Mouse (Mus musculus): Measurements from ENCODE around the gene Mybph. TPM values are rescaled to one million over a fixed set of nuclear protein-coding genes. Genes with fewer than 3 reads are reported as not detected.
A peak's percentile ranks its signal among the peaks of the same experiment; 100 is the strongest.

Gene Mybph
- polyA plus RNA-seq, 1 experiment from 2014 or later, result 0.13 TPM

GRCm38 (mm10) chr1:134205296-134206018 is 12.2 kb downstream of the Mybph start:
- H3K4me2 ChIP-seq (ENCODE audit: low read length), result no peak overlapping the region
- no peak for ATAC-seq (replicated peaks; ENCODE audit: low FRiP score, low read depth)
- 54% methylated on average over 9 of the region's 9 CpGs for WGBS

DNA sequence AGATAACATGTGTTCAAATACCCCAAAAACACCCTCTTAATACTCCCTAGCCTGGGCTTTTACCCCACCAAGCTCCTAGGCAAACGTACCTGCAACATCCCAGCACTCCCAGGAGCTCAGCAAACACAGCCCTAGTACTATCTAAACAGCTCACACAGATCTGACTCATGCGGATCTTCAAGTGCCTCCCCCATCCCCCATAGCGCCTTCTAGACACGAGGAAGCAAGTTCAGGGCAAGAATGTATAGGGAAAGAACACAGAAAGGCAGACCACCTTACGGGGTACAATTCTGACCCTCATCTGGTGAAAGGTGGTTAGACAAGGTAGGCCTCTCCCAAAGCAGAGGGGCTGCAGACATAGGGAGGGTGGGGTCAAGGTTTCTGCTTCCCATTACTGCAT is 12.8 kb downstream of the Mybph start:
- H3K9ac ChIP-seq (ENCODE audit: low read depth, low read length), result no peak overlapping the region
- H3K4me1 ChIP-seq (replicated peaks; ENCODE audit: insufficient read depth, low read length), result peaks cover 7% of the 10 kb centered on the region
- no peaks in the 10 kb centered on the region for H3K36me3 ChIP-seq (ENCODE audit: insufficient read depth, low read length)
- no peak for TF ChIP-seq CTCF (IDR thresholded peaks at IDR 0.05; ENCODE audit: low read depth)
- DNase-seq (ENCODE audit: low spot score), result no peak
- H3K9me3 ChIP-seq (replicated peaks; ENCODE audit: low read length), result no peaks in the 10 kb centered on the region
- ATAC-seq (replicated peaks; ENCODE audit: low FRiP score, low read depth), result no peak
- no peak overlapping the region for H3K4me2 ChIP-seq (ENCODE audit: low read length)
- H3K4me3 ChIP-seq (replicated peaks; ENCODE audit: low read depth, low read length), result no peak overlapping the region
- 38% methylated on average over 5 of the region's 5 CpGs for WGBS
- H3K27me3 ChIP-seq (ENCODE audit: insufficient read depth, low read length), result no peaks in the 10 kb centered on the region
- no peak overlapping the region for H3K27ac ChIP-seq

More at GRCm38 (mm10) chr1:134205296-134206018, 12.2 kb downstream of the Mybph start:
- H3K27ac ChIP-seq, result no peak overlapping the region
- no peaks in the 10 kb centered on the region for H3K36me3 ChIP-seq (ENCODE audit: insufficient read depth, low read length)
- no peak overlapping the region for H3K9ac ChIP-seq (ENCODE audit: low read depth, low read length)
- no peak overlapping the region for H3K4me3 ChIP-seq (replicated peaks; ENCODE audit: low read depth, low read length)
- no peak for TF ChIP-seq CTCF (IDR thresholded peaks at IDR 0.05; ENCODE audit: low read depth)
- no peak for DNase-seq (ENCODE audit: low spot score)
- 0 out of 2 replicates have a peak, but pooled peaks cover 1% of the 10 kb centered on the region for H3K4me1 ChIP-seq (replicated peaks; ENCODE audit: insufficient read depth, low read length)
- H3K27me3 ChIP-seq (ENCODE audit: insufficient read depth, low read length), result no peaks in the 10 kb centered on the region
- no peaks in the 10 kb centered on the region for H3K9me3 ChIP-seq (replicated peaks; ENCODE audit: low read length)

GRCm38 (mm10) chr1:134210179-134210755 is 17.0 kb downstream of the Mybph start:
- no peaks in the 10 kb centered on the region for H3K36me3 ChIP-seq (ENCODE audit: insufficient read depth, low read length)
- H3K4me3 ChIP-seq (replicated peaks; ENCODE audit: low read depth, low read length), result no peak overlapping the region
- ATAC-seq (replicated peaks; ENCODE audit: low FRiP score, low read depth) (no peak), DNase-seq (ENCODE audit: low spot score) (no peak)
- H3K27me3 ChIP-seq (ENCODE audit: insufficient read depth, low read length), result no peaks in the 10 kb centered on the region
- no peaks in the 10 kb centered on the region for H3K9me3 ChIP-seq (replicated peaks; ENCODE audit: low read length)
- TF ChIP-seq CTCF (IDR thresholded peaks at IDR 0.05; ENCODE audit: low read depth), result no peak
- H3K4me1 ChIP-seq (replicated peaks; ENCODE audit: insufficient read depth, low read length), result peaks cover 21% of the 10 kb centered on the region
- no peak overlapping the region for H3K4me2 ChIP-seq (ENCODE audit: low read length)
- H3K9ac ChIP-seq (ENCODE audit: low read depth, low read length), result no peak overlapping the region
- peak overlapping the region; percentile 68 for H3K27ac ChIP-seq
- WGBS, result 81% methylated on average over 5 of the region's 6 CpGs

GRCm38 (mm10) chr1:134211043-134211442 is 17.8 kb downstream of the Mybph start:
- no peaks in the 10 kb centered on the region for H3K36me3 ChIP-seq (ENCODE audit: insufficient read depth, low read length)
- ATAC-seq (replicated peaks; ENCODE audit: low FRiP score, low read depth) (no peak), DNase-seq (ENCODE audit: low spot score) (no peak)
- WGBS, result 23% methylated on average over 6 of the region's 6 CpGs
- no peak overlapping the region for H3K4me2 ChIP-seq (ENCODE audit: low read length)
- H3K9me3 ChIP-seq (replicated peaks; ENCODE audit: low read length), result no peaks in the 10 kb centered on the region
- peaks cover 21% of the 10 kb centered on the region for H3K4me1 ChIP-seq (replicated peaks; ENCODE audit: insufficient read depth, low read length)
- peak overlapping the region; percentile 68 for H3K27ac ChIP-seq
- TF ChIP-seq CTCF (IDR thresholded peaks at IDR 0.05; ENCODE audit: low read depth), result no peak
- H3K4me3 ChIP-seq (replicated peaks; ENCODE audit: low read depth, low read length), result no peak overlapping the region
- no peaks in the 10 kb centered on the region for H3K27me3 ChIP-seq (ENCODE audit: insufficient read depth, low read length)
- no peak overlapping the region for H3K9ac ChIP-seq (ENCODE audit: low read depth, low read length)

- Histone ChIP-seq H3K27me3 (ENCODE audit: insufficient read depth, low read length) (no peaks in the 10 kb centered on the region), H3K27ac (peak overlapping the region; percentile 68), H3K9ac (ENCODE audit: low read depth, low read length) (no peak overlapping the region), H3K9me3 (replicated peaks; ENCODE audit: low read length) (no peaks in the 10 kb centered on the region), H3K4me1 (replicated peaks; ENCODE audit: insufficient read depth, low read length) (peaks cover 21% of the 10 kb centered on the region), H3K4me3 (replicated peaks; ENCODE audit: low read depth, low read length) (no peak overlapping the region), H3K36me3 (ENCODE audit: insufficient read depth, low read length) (no peaks in the 10 kb centered on the region), H3K4me2 (ENCODE audit: low read length) (no peak overlapping the region)
- no peak for TF ChIP-seq CTCF (IDR thresholded peaks at IDR 0.05; ENCODE audit: low read depth)
- WGBS, result 6% methylated on average over 2 of the region's 2 CpGs
- peak; percentile 79 for DNase-seq (ENCODE audit: low spot score)
- ATAC-seq (replicated peaks; ENCODE audit: low FRiP score, low read depth), result peak; percentile 44
Observed at GRCm38 (mm10) chr1:134211631-134212030, 18.4 kb downstream of the Mybph start.

DNA sequence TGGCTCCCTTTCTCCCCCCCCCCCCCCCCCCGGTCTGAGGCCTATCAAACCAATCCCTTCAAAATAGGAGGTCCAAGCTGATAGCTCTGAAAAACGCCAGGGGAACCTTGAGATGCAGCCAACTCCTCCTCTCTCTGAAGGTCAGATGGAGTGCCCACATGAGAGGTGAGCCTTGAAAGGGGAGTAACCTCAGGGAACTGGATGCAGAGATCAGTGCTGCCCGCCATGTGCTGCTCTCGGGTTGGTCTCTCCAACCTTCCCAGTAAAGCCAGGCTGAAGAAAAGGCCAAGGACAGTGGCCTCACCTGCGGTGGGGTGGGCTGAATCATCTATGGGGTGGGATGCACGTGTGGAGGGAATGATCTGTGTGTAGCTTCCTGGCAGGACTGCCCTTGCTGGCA is 19.1 kb downstream of the Mybph start:
- Histone ChIP-seq H3K27me3 (ENCODE audit: insufficient read depth, low read length) (no peaks in the 10 kb centered on the region), H3K4me2 (ENCODE audit: low read length) (no peak overlapping the region), H3K4me3 (replicated peaks; ENCODE audit: low read depth, low read length) (no peak overlapping the region), H3K4me1 (replicated peaks; ENCODE audit: insufficient read depth, low read length) (peaks cover 21% of the 10 kb centered on the region), H3K27ac (peak overlapping the region; percentile 68; the same call in 1 of the 2 replicates), H3K9ac (ENCODE audit: low read depth, low read length) (no peak overlapping the region), H3K36me3 (ENCODE audit: insufficient read depth, low read length) (no peaks in the 10 kb centered on the region), H3K9me3 (replicated peaks; ENCODE audit: low read length) (no peaks in the 10 kb centered on the region)
- WGBS, result 70% methylated on average over 6 of the region's 6 CpGs
- no peak for TF ChIP-seq CTCF (IDR thresholded peaks at IDR 0.05; ENCODE audit: low read depth)
- DNase-seq (ENCODE audit: low spot score) (no peak), ATAC-seq (replicated peaks; ENCODE audit: low FRiP score, low read depth) (no peak)

All from kidney, postnatal 0 days (tissue).